Mouse (Mus musculus) G1E-ER4 (cell line): ENCODE results near the gene Mxd1. TPM values are rescaled to one million over a fixed set of nuclear protein-coding genes. Genes with fewer than 3 reads are reported as not detected.

ENCODE experiments used
- GATA1 ChIP-seq: IDR thresholded peaks from one replicate; pipeline ENCODE4 v1.8.0; 2012; ENCODE audit warnings: low read length, inconsistent platforms
- polyA plus RNA-seq: library from polyadenylated mRNA; stranded (reverse); fragments of >175 nt; gene quantifications from 2 replicates; pipeline ENCODE4 v1.2.3, GENCODE M21; 2012

Gene Mxd1
- 5.7 and 6.4 TPM in 2 replicates for polyA plus RNA-seq

DNA sequence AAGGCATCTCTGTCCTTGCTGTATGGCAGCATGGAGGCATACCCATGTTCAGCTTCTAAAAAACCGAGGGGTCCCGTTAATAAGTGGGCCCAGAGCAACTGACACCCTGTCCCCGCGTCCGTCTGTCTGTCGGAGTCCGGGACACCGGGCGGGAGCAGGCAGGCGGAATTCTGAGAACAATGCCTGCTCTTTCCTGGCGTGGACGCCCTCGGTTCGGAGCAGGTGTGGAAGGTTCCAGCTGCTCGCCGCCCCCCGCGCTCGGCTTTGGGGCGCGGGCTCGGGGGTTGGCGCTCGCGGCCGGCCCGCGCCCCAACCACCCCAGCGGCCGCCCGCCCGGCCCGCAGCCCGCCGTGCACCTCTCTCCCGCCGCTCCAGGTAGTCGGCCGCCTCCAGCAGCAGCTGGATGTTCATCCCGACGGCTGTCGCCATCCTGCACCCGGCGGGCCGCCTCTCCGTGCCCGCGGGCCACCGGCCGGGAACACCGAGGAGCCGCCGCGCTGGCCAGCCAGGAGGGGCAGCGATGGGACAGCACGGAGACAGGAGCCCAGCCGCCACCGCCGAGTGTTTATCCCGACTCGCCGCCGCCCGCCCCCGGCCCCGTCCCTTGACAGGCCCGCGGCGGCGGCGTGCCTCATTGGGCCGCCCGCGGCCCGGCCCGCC, at the start of gene Mxd1:
Mxd1 (minus strand) TSS at position 582 of the 660 bp plus-strand sequence.
- no peak for TF ChIP-seq GATA1

DNA sequence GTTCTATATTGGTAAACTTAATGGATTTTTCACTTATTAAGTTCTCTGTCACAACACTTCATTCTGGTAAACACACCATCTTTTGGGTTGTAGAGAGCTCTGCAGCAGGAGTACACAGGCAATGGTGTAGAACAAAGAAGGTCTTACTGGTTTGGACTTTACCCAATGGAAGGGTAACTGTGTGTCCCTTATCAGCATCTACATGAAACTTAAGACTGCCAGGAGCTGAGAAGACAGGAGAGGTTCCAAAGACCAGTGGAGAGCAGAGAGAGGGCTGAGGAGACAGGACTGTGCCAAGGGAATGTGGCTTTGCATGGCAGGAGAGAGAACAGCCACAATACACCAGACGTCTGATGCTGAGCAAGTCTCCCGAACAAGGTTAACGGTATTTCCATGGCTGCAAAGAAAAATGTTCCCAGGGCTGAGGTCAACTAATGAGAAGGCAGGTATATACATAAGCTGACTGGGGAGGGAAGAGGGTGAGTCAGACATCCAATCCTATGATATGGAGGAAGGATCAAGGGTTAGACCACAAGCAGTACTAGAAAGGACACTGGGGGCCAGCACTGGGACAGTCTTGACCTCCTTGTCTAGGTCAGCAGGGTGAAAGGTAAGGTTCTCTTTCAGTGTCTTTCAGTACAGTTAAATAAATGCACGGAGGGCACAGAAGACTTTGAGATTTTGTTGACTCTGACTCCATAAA, 39.3 kb upstream of the Mxd1 start:
- TF ChIP-seq GATA1: no peak

DNA sequence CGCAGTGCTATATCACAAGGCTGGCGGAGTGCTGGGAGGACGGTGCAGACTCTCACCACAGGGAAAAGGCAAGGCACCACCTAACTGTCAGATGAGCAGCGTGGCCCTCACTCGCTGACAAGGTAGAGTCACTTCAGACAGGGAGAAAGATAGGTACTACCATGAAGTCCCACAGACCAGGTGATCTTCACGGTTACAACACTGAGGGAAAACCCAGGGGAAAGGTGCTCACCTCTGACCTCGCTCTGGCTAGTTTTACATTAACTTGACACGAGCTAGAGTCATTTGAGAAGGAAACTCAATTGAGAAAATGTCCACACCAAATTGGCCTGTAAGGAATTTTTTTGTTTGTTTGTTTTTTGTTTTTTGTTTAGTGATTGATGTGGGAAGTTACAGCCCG, 33.6 kb upstream of the Mxd1 start:
- TF ChIP-seq GATA1: no peak

DNA sequence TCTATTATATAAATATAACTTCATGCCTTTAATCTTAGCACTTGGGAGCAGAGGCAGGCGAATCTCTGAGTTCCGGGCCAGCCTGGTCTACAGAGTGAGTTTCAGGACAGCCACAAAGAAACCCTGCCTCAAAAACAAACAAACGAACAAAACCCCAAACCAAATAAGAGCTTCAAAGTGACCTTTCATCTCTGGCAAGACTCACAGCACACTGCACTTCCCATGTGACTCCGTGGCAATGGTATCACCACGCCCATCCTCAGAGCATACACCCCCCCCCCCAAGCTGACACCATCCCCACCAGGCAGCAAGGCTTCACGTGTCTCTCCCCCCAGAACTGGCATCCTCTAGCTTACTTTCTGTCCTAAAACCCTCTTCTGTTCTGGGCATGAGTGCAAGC, 28.9 kb upstream of the Mxd1 start:
- no peak for TF ChIP-seq GATA1

DNA sequence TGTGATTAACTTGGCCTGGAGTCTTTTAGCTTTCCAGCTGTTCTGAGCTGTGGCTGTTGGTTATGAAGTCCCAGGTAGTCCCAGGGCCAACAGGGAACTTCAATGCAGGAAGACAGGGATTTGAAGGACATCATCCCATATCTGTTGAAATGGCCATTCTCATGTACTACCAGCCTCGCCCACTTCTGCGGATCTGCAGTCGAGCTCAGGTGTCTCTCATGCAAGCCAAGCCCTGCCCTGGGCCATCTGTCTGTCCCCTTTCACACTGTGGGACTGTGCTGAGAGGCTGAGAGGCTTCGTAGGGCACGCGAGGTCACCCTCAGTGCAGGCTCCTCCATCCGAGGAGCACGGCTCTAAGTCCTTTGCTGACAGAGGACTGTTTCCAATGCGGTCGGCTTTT, 27.3 kb upstream of the Mxd1 start:
- TF ChIP-seq GATA1: no peak

DNA sequence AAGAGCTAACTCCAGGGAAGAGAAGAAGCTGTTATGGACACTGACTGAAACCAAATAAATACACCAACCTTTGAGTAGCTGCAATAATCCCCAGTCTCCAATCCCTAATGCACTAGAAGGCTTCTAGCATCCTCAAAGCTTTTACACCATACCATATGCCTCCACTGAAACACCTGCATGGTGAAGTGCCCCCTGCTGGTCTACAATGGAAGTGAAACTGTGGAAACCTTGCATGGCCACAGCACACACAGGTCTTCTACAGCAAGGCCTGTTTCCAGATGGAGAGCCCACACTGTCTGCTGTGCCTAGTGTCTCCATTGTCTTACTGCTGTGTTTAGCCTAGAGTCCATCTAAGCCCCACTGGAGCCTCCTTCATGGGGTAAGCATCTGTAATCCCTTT, 25.5 kb upstream of the Mxd1 start:
- TF ChIP-seq GATA1: no peak

DNA sequence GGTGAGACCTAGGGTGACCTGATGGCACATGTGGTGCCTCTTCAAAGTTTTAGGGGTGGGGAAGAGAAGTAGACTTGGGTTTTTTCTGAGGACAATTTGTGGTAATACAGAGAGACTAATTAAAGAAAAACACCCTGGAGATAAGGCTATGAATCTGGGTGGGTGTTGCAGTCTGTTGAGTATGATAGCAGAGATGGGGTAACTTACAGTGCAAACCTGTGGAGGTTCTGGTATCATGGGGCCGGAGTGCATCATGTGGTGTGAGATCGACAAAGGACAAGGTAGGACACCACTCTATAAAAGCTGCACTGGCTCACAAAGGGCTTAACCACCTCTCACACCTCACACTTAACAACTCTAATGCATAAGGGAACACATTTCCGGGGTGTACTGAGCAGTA, 20.7 kb upstream of the Mxd1 start:
- TF ChIP-seq GATA1: no peak

DNA sequence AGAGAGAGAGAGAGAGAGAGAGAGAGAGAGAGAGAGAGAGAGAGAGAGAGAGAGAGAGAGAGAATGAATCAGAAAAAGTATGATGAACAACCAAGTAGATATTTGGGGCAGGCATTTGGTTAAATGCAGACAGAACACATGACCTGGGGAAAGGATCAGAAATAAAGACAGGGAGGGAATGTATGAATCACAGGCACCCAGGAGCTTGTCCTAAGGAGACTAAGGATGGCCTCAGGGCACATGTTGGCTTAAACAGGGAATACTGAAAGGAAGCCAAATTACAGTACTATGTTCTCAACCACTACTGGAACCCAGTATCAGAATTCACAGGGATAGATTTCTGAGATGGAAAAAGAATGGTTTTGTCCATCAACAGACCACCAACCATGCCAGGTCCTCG, 18.0 kb upstream of the Mxd1 start:
- TF ChIP-seq GATA1: no peak

DNA sequence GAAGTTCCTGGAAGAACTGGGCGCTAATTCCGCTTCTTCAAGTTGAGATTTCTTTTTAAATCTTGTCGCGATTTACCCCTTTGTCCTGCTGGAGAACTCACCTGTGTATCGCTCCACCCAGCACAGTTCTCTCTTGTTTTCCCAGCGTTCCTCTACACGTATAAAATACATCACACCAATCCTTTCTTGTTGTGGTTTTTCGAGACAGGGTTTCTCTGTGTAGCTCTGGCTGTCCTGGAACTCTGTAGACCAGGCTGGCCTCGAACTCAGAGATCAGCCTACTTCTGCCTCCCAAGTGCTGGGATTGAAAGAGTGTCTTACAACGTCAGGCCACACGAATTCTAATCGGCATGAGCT, 15.7 kb upstream of the Mxd1 start:
- no peak for TF ChIP-seq GATA1

DNA sequence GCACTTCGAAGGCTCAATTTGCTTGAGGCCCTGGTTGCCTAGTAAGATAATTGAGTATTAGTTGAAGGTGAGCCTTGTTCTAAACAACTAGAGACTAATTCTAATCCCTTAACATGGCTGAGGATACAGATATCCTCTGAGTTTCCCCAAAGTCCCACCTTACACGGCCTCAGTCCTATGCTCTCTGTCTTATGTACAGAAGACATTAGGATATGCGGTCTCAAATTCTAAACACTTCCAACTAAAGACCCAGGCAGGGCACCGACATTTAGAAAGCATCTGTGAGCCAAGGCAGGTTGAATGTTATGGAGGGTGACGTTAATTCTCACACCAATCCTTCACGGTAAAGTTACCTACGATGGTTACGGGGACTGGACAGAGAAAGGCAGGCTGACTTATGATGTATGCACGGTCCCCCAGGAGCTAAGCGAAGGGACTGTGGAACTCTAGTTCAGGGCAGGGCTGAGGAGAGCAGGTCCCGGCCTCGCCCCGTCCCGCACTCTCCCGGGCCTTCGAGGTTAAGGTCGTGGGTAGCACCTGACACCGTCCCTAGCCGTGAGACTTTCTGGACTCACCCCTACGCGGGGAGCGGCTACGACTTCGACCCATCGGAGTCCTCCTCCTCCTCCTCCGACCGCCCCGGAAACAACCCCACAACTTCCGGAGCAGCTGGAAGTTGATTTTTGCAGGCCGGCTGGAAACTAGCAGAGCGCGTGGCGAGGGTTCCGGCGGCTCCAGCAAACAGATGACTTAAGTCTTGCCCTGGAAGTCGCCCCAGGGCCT, 15.1 kb upstream of the Mxd1 start, which contains the start of gene Snrnp27:
Snrnp27 (minus strand) TSS at position 651 of the 783 bp plus-strand sequence.
- TF ChIP-seq GATA1: no peak

DNA sequence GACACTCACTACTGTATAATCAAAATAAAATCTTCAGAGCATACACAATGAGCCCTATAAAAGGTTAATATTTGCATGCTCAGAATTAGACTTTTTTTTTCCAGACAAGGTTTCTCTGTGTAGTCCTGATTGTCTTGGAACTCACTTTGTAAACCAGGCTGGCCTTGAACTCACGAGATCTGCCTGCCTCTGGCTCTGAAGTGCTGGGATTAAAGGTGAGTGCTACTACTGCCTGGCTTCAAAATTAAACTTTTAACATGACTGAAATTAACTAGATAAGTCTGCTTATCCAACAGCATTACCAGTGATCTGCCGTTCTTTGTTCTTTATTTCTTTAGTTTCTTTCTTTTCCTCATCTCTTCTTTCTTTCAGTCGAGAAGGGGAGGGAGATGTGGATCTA, 12.3 kb upstream of the Mxd1 start:
- TF ChIP-seq GATA1: no peak

DNA sequence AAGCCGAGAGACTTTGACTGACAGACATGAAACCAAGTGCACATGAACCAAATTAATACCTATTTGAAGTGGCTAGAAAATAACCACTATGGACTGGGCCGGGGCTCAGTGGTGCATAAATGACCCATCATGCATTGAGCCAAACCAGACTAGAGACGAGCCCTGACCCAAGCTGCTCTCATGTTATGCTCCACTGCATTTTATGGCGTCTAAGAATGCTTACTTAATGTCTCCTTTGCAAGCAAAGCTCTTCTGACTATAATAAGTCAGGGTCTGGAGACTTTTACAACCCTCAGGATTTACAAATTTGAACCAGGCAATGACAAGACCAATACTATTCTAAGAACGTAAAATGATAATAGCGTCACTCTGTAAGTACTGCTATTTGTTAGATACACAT, 9.4 kb upstream of the Mxd1 start:
- no peak for TF ChIP-seq GATA1

DNA sequence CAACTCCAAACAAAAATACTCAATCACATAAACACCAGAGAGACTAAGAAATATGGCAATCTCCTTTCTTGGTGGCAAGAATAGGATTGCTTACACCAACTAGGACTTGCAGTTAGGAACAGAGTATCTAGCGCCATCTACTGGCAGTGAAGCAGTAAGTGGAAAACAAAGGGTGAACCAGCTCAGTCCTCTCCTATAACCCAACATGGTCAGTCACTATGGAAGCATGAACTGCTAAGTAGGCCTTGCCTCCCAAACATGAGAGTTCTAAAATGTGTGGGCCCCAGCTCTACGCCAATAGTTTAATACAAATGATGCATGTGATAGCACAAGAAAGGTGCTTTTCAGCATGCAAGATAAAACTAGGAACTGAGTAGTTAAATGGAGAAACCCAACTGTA, 1.9 kb upstream of the Mxd1 start:
- no peak for TF ChIP-seq GATA1

DNA sequence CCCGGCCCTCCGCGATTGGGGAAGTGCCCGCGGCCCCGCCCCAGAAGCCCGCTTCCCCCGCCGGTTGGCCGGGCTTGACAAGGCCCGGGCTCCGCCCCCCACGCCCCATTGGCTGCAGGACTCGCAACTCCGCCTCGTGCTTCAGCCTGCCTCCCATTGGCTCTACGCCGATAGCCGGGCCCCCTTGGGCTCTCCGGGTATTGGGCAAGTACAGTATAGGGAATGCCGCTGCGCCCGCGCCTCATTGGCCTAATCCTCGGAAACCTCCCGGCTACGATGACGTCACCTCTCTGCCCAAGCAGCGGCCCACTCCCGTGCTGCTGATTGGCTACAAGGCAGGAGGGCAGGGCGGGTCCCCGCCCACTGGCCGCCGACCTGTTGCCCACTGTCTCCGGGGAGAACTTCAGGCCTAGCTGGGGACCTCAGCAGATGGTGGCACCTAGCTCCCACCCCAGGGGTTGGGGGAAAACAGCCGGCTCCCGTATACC, 323 bp upstream of the Mxd1 start:
- TF ChIP-seq GATA1: no peak

DNA sequence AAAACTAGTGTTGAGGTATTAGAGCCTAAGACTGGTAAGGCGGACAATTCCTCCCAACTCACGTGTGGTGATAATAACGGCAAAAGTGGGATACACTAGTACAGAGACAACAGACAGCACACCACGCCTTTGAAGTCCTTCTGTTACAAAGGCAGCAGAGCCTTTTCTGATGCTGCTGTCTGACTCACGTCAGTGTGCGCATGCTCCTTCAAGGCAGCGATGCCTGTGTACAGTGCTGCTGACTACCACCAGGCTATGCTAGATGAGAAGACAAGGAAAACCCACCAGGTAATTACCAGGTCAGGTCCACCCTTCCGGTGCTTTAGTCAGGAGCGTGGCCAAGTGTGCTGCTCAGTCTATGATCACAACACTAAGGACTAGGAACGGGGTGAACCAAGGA, 1.9 kb downstream of the Mxd1 start:
- no peak for TF ChIP-seq GATA1

DNA sequence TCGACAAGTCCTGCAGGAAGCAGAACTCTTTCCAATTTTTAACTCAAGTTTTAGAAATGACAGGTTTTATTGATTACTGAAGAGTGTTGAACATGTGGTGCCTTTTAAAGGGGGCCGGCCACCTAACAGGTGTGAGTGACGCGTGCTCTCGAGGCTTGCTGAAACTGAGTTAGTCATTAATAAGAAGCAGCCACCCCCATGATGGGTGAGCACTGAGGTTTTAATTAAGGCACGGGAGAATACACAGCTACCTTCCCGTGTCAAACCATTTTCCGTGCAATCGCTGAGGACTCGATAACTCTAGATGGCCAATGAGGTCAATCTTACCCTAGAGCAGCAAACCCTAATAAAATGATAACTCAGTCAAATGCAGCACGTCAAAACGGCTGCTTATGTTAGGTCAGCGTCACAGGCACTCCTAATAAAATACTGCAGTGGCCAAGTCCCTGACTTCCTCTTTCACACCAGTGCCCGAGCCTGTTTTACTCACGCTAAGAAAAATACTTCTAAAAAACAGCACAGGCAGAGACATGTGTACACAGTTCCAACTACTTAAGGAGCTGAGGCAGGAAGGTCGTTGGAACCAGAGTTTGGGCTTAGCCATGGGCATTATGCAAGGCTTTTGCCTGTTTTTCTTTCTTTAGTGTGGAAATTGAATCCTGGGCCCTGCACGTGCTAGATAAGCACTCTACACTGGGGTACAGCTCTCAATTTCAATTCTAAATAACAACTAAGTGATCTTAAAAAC, 3.2 kb downstream of the Mxd1 start:
- TF ChIP-seq GATA1: no peak
